Mouse (Mus musculus): Measurements from ENCODE around the gene Uchl1. TPM values are rescaled to one million over a fixed set of nuclear protein-coding genes. Genes with fewer than 3 reads are reported as not detected.

The Uchl1 gene
- polyA plus RNA-seq, 1 experiment from 2014 or later: 61.0 TPM

GRCm38 (mm10) chr5:66687737-66688136 lies 11.8 kb downstream of the Uchl1 start:
- ATAC-seq (ENCODE audit: insufficient read depth): no peak
- no peak overlapping the region for H3K27ac ChIP-seq (ENCODE audit: low read depth)
- no peak for TF ChIP-seq CTCF (IDR thresholded peaks at IDR 0.05; ENCODE audit: low read depth)
- H3K9ac ChIP-seq: no peak overlapping the region
- H3K4me2 ChIP-seq: no peak overlapping the region
- DNase-seq: no peak
- H3K27me3 ChIP-seq (ENCODE audit: insufficient read depth, low read length): no peaks in the 10 kb centered on the region
- no peaks in the 10 kb centered on the region for H3K4me1 ChIP-seq (ENCODE audit: insufficient read depth)
- no peak overlapping the region for H3K4me3 ChIP-seq (ENCODE audit: low read depth, low read length)
- 71% methylated on average over 9 of the region's 9 CpGs for WGBS
- H3K9me3 ChIP-seq (ENCODE audit: low read depth, low read length): no peaks in the 10 kb centered on the region
- H3K36me3 ChIP-seq (ENCODE audit: insufficient read depth): no peaks in the 10 kb centered on the region

GRCm38 (mm10) chr5:66688286-66688685 lies 12.4 kb downstream of the Uchl1 start:
- Histone ChIP-seq H3K36me3 (ENCODE audit: insufficient read depth) (no peaks in the 10 kb centered on the region), H3K9me3 (ENCODE audit: low read depth, low read length) (no peaks in the 10 kb centered on the region), H3K4me2 (no peak overlapping the region), H3K4me3 (ENCODE audit: low read depth, low read length) (no peak overlapping the region), H3K9ac (no peak overlapping the region), H3K27ac (ENCODE audit: low read depth) (no peak overlapping the region), H3K27me3 (ENCODE audit: insufficient read depth, low read length) (no peaks in the 10 kb centered on the region), H3K4me1 (ENCODE audit: insufficient read depth) (no peaks in the 10 kb centered on the region)
- DNase-seq (no peak), ATAC-seq (ENCODE audit: insufficient read depth) (no peak)
- 86% methylated on average over 5 of the region's 5 CpGs for WGBS
- TF ChIP-seq CTCF (IDR thresholded peaks at IDR 0.05; ENCODE audit: low read depth): no peak

- no peaks in the 10 kb centered on the region for H3K36me3 ChIP-seq (ENCODE audit: insufficient read depth)
- no peak for DNase-seq
- no peak overlapping the region for H3K27ac ChIP-seq (ENCODE audit: low read depth)
- WGBS: 90% methylated on average over 9 of the region's 9 CpGs
- TF ChIP-seq CTCF (IDR thresholded peaks at IDR 0.05; ENCODE audit: low read depth): no peak
- H3K4me3 ChIP-seq (ENCODE audit: low read depth, low read length): no peak overlapping the region
- no peaks in the 10 kb centered on the region for H3K9me3 ChIP-seq (ENCODE audit: low read depth, low read length)
- H3K4me1 ChIP-seq (ENCODE audit: insufficient read depth): no peaks in the 10 kb centered on the region
- no peak overlapping the region for H3K9ac ChIP-seq
- ATAC-seq (ENCODE audit: insufficient read depth): no peak
- no peak overlapping the region for H3K4me2 ChIP-seq
- H3K27me3 ChIP-seq (ENCODE audit: insufficient read depth, low read length): no peaks in the 10 kb centered on the region
Measured at GRCm38 (mm10) chr5:66689796-66690195, 13.9 kb downstream of the Uchl1 start.

- no peaks in the 10 kb centered on the region for H3K27me3 ChIP-seq (ENCODE audit: insufficient read depth, low read length)
- ATAC-seq (ENCODE audit: insufficient read depth): no peak
Measured at GRCm38 (mm10) chr5:66693231-66693630, 17.3 kb downstream of the Uchl1 start.

GRCm38 (mm10) chr5:66697119-66697518 lies 21.2 kb downstream of the Uchl1 start:
- peak; percentile 89 for TF ChIP-seq CTCF (IDR thresholded peaks at IDR 0.05; ENCODE audit: low read depth)
- Histone ChIP-seq H3K9me3 (ENCODE audit: low read depth, low read length) (no peaks in the 10 kb centered on the region), H3K9ac (no peak overlapping the region), H3K27ac (ENCODE audit: low read depth) (no peak overlapping the region), H3K27me3 (ENCODE audit: insufficient read depth, low read length) (no peaks in the 10 kb centered on the region), H3K4me2 (no peak overlapping the region), H3K36me3 (ENCODE audit: insufficient read depth) (no peaks in the 10 kb centered on the region), H3K4me1 (ENCODE audit: insufficient read depth) (no peaks in the 10 kb centered on the region), H3K4me3 (ENCODE audit: low read depth, low read length) (no peak overlapping the region)
- peak; percentile 96 for DNase-seq
- ATAC-seq (ENCODE audit: insufficient read depth): no peak

More at GRCm38 (mm10) chr5:66693231-66693630, 17.3 kb downstream of the Uchl1 start:
- no peak for TF ChIP-seq CTCF (IDR thresholded peaks at IDR 0.05; ENCODE audit: low read depth)
- no peaks in the 10 kb centered on the region for H3K4me1 ChIP-seq (ENCODE audit: insufficient read depth)
- H3K9me3 ChIP-seq (ENCODE audit: low read depth, low read length): no peaks in the 10 kb centered on the region
- WGBS: 63% methylated on average over 4 of the region's 4 CpGs
- H3K4me2 ChIP-seq: no peak overlapping the region
- no peak overlapping the region for H3K4me3 ChIP-seq (ENCODE audit: low read depth, low read length)
- H3K27ac ChIP-seq (ENCODE audit: low read depth): no peak overlapping the region
- H3K9ac ChIP-seq: no peak overlapping the region
- H3K36me3 ChIP-seq (ENCODE audit: insufficient read depth): no peaks in the 10 kb centered on the region
- DNase-seq: no peak

GRCm38 (mm10) chr5:66699911-66700310 lies 24.0 kb downstream of the Uchl1 start:
- H3K27me3 ChIP-seq (ENCODE audit: insufficient read depth, low read length): no peaks in the 10 kb centered on the region
- H3K4me3 ChIP-seq (ENCODE audit: low read depth, low read length): no peak overlapping the region
- H3K9ac ChIP-seq: no peak overlapping the region
- TF ChIP-seq CTCF (IDR thresholded peaks at IDR 0.05; ENCODE audit: low read depth): no peak
- H3K9me3 ChIP-seq (ENCODE audit: low read depth, low read length): no peaks in the 10 kb centered on the region
- 33% methylated on average over 6 of the region's 6 CpGs for WGBS
- no peak overlapping the region for H3K27ac ChIP-seq (ENCODE audit: low read depth)
- no peaks in the 10 kb centered on the region for H3K36me3 ChIP-seq (ENCODE audit: insufficient read depth)
- ATAC-seq (ENCODE audit: insufficient read depth) (peak; percentile 78), DNase-seq (peak; percentile 84)
- no peak overlapping the region for H3K4me2 ChIP-seq
- H3K4me1 ChIP-seq (ENCODE audit: insufficient read depth): peaks cover 9% of the 10 kb centered on the region; the same call in 1 of the 2 replicates

- 82% methylated on average over 4 of the region's 4 CpGs for WGBS
- no peak for TF ChIP-seq CTCF (IDR thresholded peaks at IDR 0.05; ENCODE audit: low read depth)
- Histone ChIP-seq H3K4me1 (ENCODE audit: insufficient read depth) (peaks cover 9% of the 10 kb centered on the region; the same call in 1 of the 2 replicates), H3K9ac (no peak overlapping the region), H3K27ac (ENCODE audit: low read depth) (no peak overlapping the region), H3K9me3 (ENCODE audit: low read depth, low read length) (no peaks in the 10 kb centered on the region), H3K36me3 (ENCODE audit: insufficient read depth) (no peaks in the 10 kb centered on the region), H3K4me2 (no peak overlapping the region), H3K27me3 (ENCODE audit: insufficient read depth, low read length) (no peaks in the 10 kb centered on the region), H3K4me3 (ENCODE audit: low read depth, low read length) (no peak overlapping the region)
- no peak for ATAC-seq (ENCODE audit: insufficient read depth)
- no peak for DNase-seq
Measured at GRCm38 (mm10) chr5:66701951-66702350, 26.1 kb downstream of the Uchl1 start.
